Mouse (Mus musculus) frontal cortex, postnatal 36 days (tissue): ENCODE data around the gene Smco2.
"Not testable (repeated sequence)": the region's sequence is repeated elsewhere in the genome, so short reads cannot be mapped to it uniquely, and the experiment has no call there.

Experiments
- DNase-seq, 2 experiments: peaks; one replicate each; pipeline ENCODE4 v3.0.0; 2022; ENCODE audit warnings: low spot score in 2 of 2

Gene Smco2

GRCm38 (mm10) chr6:146857386-146857785 is 7.5 kb downstream of the Smco2 start:
- DNase-seq: no peak

GRCm38 (mm10) chr6:146863154-146863553 is 13.2 kb downstream of the Smco2 start:
- no peak for DNase-seq

- not testable (repeated sequence) for DNase-seq
Measured at GRCm38 (mm10) chr6:146864370-146864769, 14.5 kb downstream of the Smco2 start.

GRCm38 (mm10) chr6:146865701-146866100 is 15.8 kb downstream of the Smco2 start:
- DNase-seq: no peak

- no peak for DNase-seq
Measured at GRCm38 (mm10) chr6:146871975-146872374, 22.1 kb downstream of the Smco2 start.

GRCm38 (mm10) chr6:146874415-146874814 is 24.5 kb downstream of the Smco2 start:
- DNase-seq: no peak

GRCm38 (mm10) chr6:146876820-146877219 is 26.9 kb downstream of the Smco2 start:
- DNase-seq: no peak

GRCm38 (mm10) chr6:146877425-146878045 is 27.6 kb downstream of the Smco2 start:
- DNase-seq: peak; percentile 71 to 91

- DNase-seq: no peak
Measured at GRCm38 (mm10) chr6:146878926-146879325, 29.0 kb downstream of the Smco2 start.

- DNase-seq: no peak
Measured at GRCm38 (mm10) chr6:146879856-146880255, 30.0 kb downstream of the Smco2 start.

GRCm38 (mm10) chr6:146880296-146880695 is 30.4 kb downstream of the Smco2 start:
- DNase-seq: no peak

- DNase-seq: no peak
Measured at GRCm38 (mm10) chr6:146881896-146882770, 32.2 kb downstream of the Smco2 start.

- DNase-seq: peak in 1 of 2 experiments; percentile 37
Measured at GRCm38 (mm10) chr6:146883426-146883825, 33.5 kb downstream of the Smco2 start.

- no peak for DNase-seq
Measured at GRCm38 (mm10) chr6:146884171-146884570, 34.3 kb downstream of the Smco2 start.

GRCm38 (mm10) chr6:146884851-146885250 is 34.9 kb downstream of the Smco2 start:
- DNase-seq: no peak

GRCm38 (mm10) chr6:146887958-146888659 is 38.2 kb downstream of the Smco2 start, which contains the start of gene Ppfibp1:
TSS of gene Ppfibp1 (plus strand) at chr6:146888487.
- DNase-seq: peak; percentile 91 to 94

- no peak for DNase-seq
Measured at GRCm38 (mm10) chr6:146888660-146889490, 39.0 kb downstream of the Smco2 start.

- no peak for DNase-seq
Measured at GRCm38 (mm10) chr6:146890215-146890614, 40.3 kb downstream of the Smco2 start.

GRCm38 (mm10) chr6:146890633-146891032 is 40.7 kb downstream of the Smco2 start:
- no peak for DNase-seq

GRCm38 (mm10) chr6:146893890-146894289 is 44.0 kb downstream of the Smco2 start:
- DNase-seq: no peak

- DNase-seq: no peak
Measured at GRCm38 (mm10) chr6:146898709-146899108, 48.8 kb downstream of the Smco2 start.
